Mouse (Mus musculus) thymus, adult 2 months (tissue): ENCODE measurements around the gene Spem1.

Experiments used
- CTCF ChIP-seq: fragments of 200-500 bp; IDR thresholded peaks from 2 replicates; pipeline ENCODE4 v1.5.1; 2012; ENCODE audit warnings: mild to moderate bottlenecking, control low read depth, low read length, moderate library complexity, borderline replicate concordance; ENCODE audit not compliant: control insufficient read depth, poor library complexity, insufficient read depth; ENCODE audit errors: extremely low read depth
- POLR2A ChIP-seq: fragments of 200-500 bp; IDR thresholded peaks from 2 replicates; pipeline ENCODE4 v1.6.1; 2012; ENCODE audit warnings: mild to moderate bottlenecking, low read length, control low read depth, moderate library complexity; ENCODE audit not compliant: control insufficient read depth, poor library complexity, insufficient read depth; ENCODE audit errors: extremely low read depth

GRCm38 (mm10) chr11:69850754-69851153, 28.8 kb upstream of the Spem1 start:
- TF ChIP-seq CTCF, result no peak
- no peak for TF ChIP-seq POLR2A
